Mouse (Mus musculus): ENCODE data around the gene Hydin. TPM values are rescaled to one million over a fixed set of nuclear protein-coding genes. Genes with fewer than 3 reads are reported as not detected.

Hydin gene
- total and polyA plus RNA-seq, 3 experiments = 9.5 to 17.3 (median 9.8) TPM

GRCm38 (mm10) chr8:110419711-110420110 lies 152.9 kb downstream of the Hydin start:
- dilution Hi-C loops (cut with MboI; ENCODE audit: extremely low pct_ligation_motif_present, extremely low pct_unique_long_range_greater_than_20kb, low sequenced_read_pairs) = no loop called here
- DNase-seq (ENCODE audit: extremely low read depth) = no peak
- Histone ChIP-seq H3K9ac (ENCODE audit: insufficient read depth, low read depth) (no peak overlapping the region), H3K36me3 (replicated peaks in 1 of 2; ENCODE audit: control insufficient read depth in 1 of 2, insufficient read depth in 1 of 2, low read length in 1 of 2) (peaks cover 15 to 84% of the 10 kb centered on the region in 2 experiments), H3K27me3 (replicated peaks) (no peaks in the 10 kb centered on the region), H3K79me2 (replicated peaks; ENCODE audit: control insufficient read depth, extremely low read depth, insufficient read depth, poor library complexity, severe bottlenecking) (no peaks in the 10 kb centered on the region), H3K4me2 (ENCODE audit: insufficient read depth, low read depth, poor library complexity, severe bottlenecking) (no peak overlapping the region), H3K9me3 (replicated peaks; ENCODE audit: low read length) (peaks cover 5% of the 10 kb centered on the region), H3K27ac (ENCODE audit: insufficient read depth, low read depth) (no peak overlapping the region), H3K4me3 (replicated peaks in 1 of 3; ENCODE audit: low read depth in 2 of 3, low read length in 2 of 3, poor library complexity in 1 of 3) (no peak overlapping the region), H3K4me1 (ENCODE audit: control insufficient read depth in 1 of 2, insufficient read depth in 2 of 2) (no peaks in the 10 kb centered on the region)
- no peak for TF ChIP-seq MEF2A (IDR thresholded peaks at IDR 0.05; ENCODE audit: borderline replicate concordance, low read depth, low read length)
- TF ChIP-seq JUND (conservative IDR thresholded peaks at IDR 0.05; ENCODE audit: low read depth, low read length) = no peak
- no peak for TF ChIP-seq TCF12 (IDR thresholded peaks at IDR 0.05; ENCODE audit: low read depth, low read length)
- TF ChIP-seq MAFK (IDR thresholded peaks at IDR 0.05; ENCODE audit: insufficient replicate concordance, low read length) = no peak
- no peak for TF ChIP-seq TBP (conservative IDR thresholded peaks at IDR 0.05; ENCODE audit: low read depth, low read length)
- TF ChIP-seq NELFE (IDR thresholded peaks at IDR 0.05; ENCODE audit: low read depth, low read length) = no peak
- TF ChIP-seq NRF1 (IDR thresholded peaks at IDR 0.05; ENCODE audit: low read depth, low read length) = no peak
- TF ChIP-seq MYC (IDR thresholded peaks at IDR 0.05; ENCODE audit: low read depth, low read length) = no peak
- no peak for TF ChIP-seq CHD1 (IDR thresholded peaks at IDR 0.05; ENCODE audit: low read depth, low read length)
- TF ChIP-seq MXI1 (IDR thresholded peaks at IDR 0.05; ENCODE audit: low read depth, low read length) = no peak
- in situ Hi-C loops (cut with MboI; ENCODE audit: low pct_ligation_motif_present, low pct_unique_long_range_greater_than_20kb, low sequenced_read_pairs) = no loop called here

GRCm38 (mm10) chr8:110420221-110420620 lies 153.4 kb downstream of the Hydin start:
- no peak for DNase-seq (ENCODE audit: extremely low read depth)
- TF ChIP-seq RAD21 (IDR thresholded peaks at IDR 0.05; ENCODE audit: low read depth, low read length) (peak; percentile 42), SMC3 (IDR thresholded peaks at IDR 0.05; ENCODE audit: low read depth, low read length) (peak; percentile 38), JUN (IDR thresholded peaks at IDR 0.05; ENCODE audit: insufficient read depth, low read depth, low read length) (no peak), CTCF (conservative IDR thresholded peaks at IDR 0.05 in 1 of 2, IDR thresholded peaks at IDR 0.05 in 1 of 2; ENCODE audit: low read depth in 2 of 2, low read length in 2 of 2) (peak in 1 of 2 experiments; percentile 48; a peak in 2 of 4 replicates)
- Histone ChIP-seq H3K9me3 (replicated peaks; ENCODE audit: low read length) (peaks cover 5% of the 10 kb centered on the region), H3K9ac (ENCODE audit: insufficient read depth, low read depth) (no peak overlapping the region), H3K79me2 (replicated peaks; ENCODE audit: control insufficient read depth, extremely low read depth, insufficient read depth, poor library complexity, severe bottlenecking) (no peaks in the 10 kb centered on the region), H3K36me3 (replicated peaks in 1 of 2; ENCODE audit: control insufficient read depth in 1 of 2, insufficient read depth in 1 of 2, low read length in 1 of 2) (peaks cover 15 to 84% of the 10 kb centered on the region in 2 experiments), H3K27ac (ENCODE audit: insufficient read depth, low read depth) (no peak overlapping the region), H3K4me2 (ENCODE audit: insufficient read depth, low read depth, poor library complexity, severe bottlenecking) (no peak overlapping the region), H3K4me1 (ENCODE audit: control insufficient read depth in 1 of 2, insufficient read depth in 2 of 2) (no peaks in the 10 kb centered on the region), H3K27me3 (replicated peaks) (no peaks in the 10 kb centered on the region), H3K4me3 (replicated peaks in 1 of 3; ENCODE audit: low read depth in 2 of 3, low read length in 2 of 3, poor library complexity in 1 of 3) (no peak overlapping the region)
- in situ Hi-C loops (cut with MboI; ENCODE audit: low pct_ligation_motif_present, low pct_unique_long_range_greater_than_20kb, low sequenced_read_pairs) = no loop called here
- dilution Hi-C loops (cut with MboI; ENCODE audit: extremely low pct_ligation_motif_present, extremely low pct_unique_long_range_greater_than_20kb, low sequenced_read_pairs) = no loop called here

DNA sequence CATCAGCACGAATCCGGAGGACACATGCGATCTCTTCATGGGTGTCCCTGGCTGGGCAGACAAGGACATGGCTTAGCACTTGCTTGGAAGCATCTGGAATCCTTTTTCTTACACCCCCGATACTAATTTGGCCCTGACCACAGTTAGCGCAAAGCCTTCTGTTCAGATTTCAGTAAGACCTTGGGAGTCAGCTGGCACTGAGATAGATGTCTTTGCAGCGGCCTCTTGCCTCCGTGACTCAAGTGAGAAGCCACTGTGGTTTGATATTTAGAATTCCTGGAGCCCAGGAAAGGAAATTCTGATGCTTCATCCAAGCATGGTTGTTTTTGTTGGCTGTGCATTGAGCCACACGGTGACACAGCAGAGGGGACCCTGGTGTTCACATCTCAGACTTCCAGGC lies 157.4 kb downstream of the Hydin start:
- Histone ChIP-seq H3K9ac (ENCODE audit: insufficient read depth, low read depth) (no peak overlapping the region), H3K9me3 (replicated peaks; ENCODE audit: low read length) (peaks cover 5% of the 10 kb centered on the region), H3K4me2 (ENCODE audit: insufficient read depth, low read depth, poor library complexity, severe bottlenecking) (no peak overlapping the region), H3K4me1 (ENCODE audit: control insufficient read depth in 1 of 2, insufficient read depth in 2 of 2) (no peaks in the 10 kb centered on the region), H3K27me3 (replicated peaks) (no peaks in the 10 kb centered on the region), H3K27ac (ENCODE audit: insufficient read depth, low read depth) (no peak overlapping the region), H3K36me3 (replicated peaks in 1 of 2; ENCODE audit: control insufficient read depth in 1 of 2, insufficient read depth in 1 of 2, low read length in 1 of 2) (peaks cover 9 to 69% of the 10 kb centered on the region in 2 experiments), H3K4me3 (replicated peaks in 1 of 3; ENCODE audit: low read depth in 2 of 3, low read length in 2 of 3, poor library complexity in 1 of 3) (no peak overlapping the region), H3K79me2 (replicated peaks; ENCODE audit: control insufficient read depth, extremely low read depth, insufficient read depth, poor library complexity, severe bottlenecking) (no peaks in the 10 kb centered on the region)
- TF ChIP-seq MYC (IDR thresholded peaks at IDR 0.05; ENCODE audit: low read depth, low read length) (no peak), CHD2 (IDR thresholded peaks at IDR 0.05; ENCODE audit: low read length) (no peak), TBP (conservative IDR thresholded peaks at IDR 0.05; ENCODE audit: low read depth, low read length) (no peak), HCFC1 (IDR thresholded peaks at IDR 0.05; ENCODE audit: low read depth, low read length) (no peak), POLR2A (IDR thresholded peaks at IDR 0.05; ENCODE audit: low read depth, low read length) (no peak), UBTF (IDR thresholded peaks at IDR 0.05; ENCODE audit: low read depth, low read length) (no peak), KAT2A (IDR thresholded peaks at IDR 0.05; ENCODE audit: insufficient replicate concordance, low read length) (no peak), ZC3H11A (IDR thresholded peaks at IDR 0.05; ENCODE audit: low read depth, low read length) (no peak), NRF1 (IDR thresholded peaks at IDR 0.05; ENCODE audit: low read depth, low read length) (no peak), ZKSCAN1 (IDR thresholded peaks at IDR 0.05; ENCODE audit: borderline replicate concordance, low read depth, low read length) (no peak), SIN3A (IDR thresholded peaks at IDR 0.05; ENCODE audit: low read length) (no peak), MAFK (IDR thresholded peaks at IDR 0.05; ENCODE audit: insufficient replicate concordance, low read length) (no peak), EP300 (IDR thresholded peaks at IDR 0.05; ENCODE audit: low read length) (no peak), SMC3 (IDR thresholded peaks at IDR 0.05; ENCODE audit: low read depth, low read length) (no peak), CHD1 (IDR thresholded peaks at IDR 0.05; ENCODE audit: low read depth, low read length) (no peak), MEF2A (IDR thresholded peaks at IDR 0.05; ENCODE audit: borderline replicate concordance, low read depth, low read length) (no peak), IRF4 (IDR thresholded peaks at IDR 0.05; ENCODE audit: low read depth, low read length) (no peak), E2F4 (IDR thresholded peaks at IDR 0.05; ENCODE audit: insufficient replicate concordance, low read depth, low read length) (no peak), ZMIZ1 (IDR thresholded peaks at IDR 0.05; ENCODE audit: low read depth, low read length) (no peak)
- dilution Hi-C loops (cut with MboI; ENCODE audit: extremely low pct_ligation_motif_present, extremely low pct_unique_long_range_greater_than_20kb, low sequenced_read_pairs) (no loop called here), in situ Hi-C loops (cut with MboI; ENCODE audit: low pct_ligation_motif_present, low pct_unique_long_range_greater_than_20kb, low sequenced_read_pairs) (no loop called here)
- DNase-seq (ENCODE audit: extremely low read depth) = no peak

All from CH12.LX (cell line).